Mouse (Mus musculus): ENCODE results near the gene Vasn. TPM values are rescaled to one million over a fixed set of nuclear protein-coding genes. Genes with fewer than 3 reads are reported as not detected.

Gene Vasn
- polyA plus RNA-seq, 1 experiment: 8.1 TPM

DNA sequence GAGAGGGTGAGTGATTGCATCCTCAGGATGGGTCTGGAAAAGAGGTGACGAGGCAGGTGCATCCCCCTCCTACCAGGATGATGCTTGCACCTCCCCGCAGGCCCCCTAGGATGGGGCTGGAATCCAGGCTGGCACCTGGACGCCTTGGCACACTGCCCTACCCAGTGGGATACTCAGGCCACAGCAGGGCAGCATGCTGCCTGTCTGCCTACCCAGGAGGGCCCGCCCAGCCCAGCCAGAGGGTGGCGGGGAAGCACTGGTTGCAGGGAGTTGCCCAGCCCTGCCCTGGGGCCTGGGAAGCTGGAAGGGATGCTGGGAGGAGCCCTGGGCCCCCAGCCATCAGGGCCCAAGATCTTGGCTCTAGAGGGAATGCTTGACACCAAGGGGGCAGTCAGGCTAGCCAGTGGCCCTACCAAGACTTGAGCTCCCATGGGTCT is 44.2 kb upstream of the Vasn start:
- WGBS: 89% methylated on average over 5 of the region's 5 CpGs
- H3K4me1 ChIP-seq (replicated peaks; ENCODE audit: control insufficient read depth, insufficient read depth, low read length): peaks cover 19% of the 10 kb centered on the region
- TF ChIP-seq CTCF (IDR thresholded peaks at IDR 0.05; ENCODE audit: borderline replicate concordance, control insufficient read depth, extremely low read depth, insufficient read depth, low read length, poor library complexity) (no peak), POLR2A (IDR thresholded peaks at IDR 0.05; ENCODE audit: control insufficient read depth, extremely low read depth, insufficient read depth, low read length, poor library complexity) (no peak)
- H3K27ac ChIP-seq (ENCODE audit: control insufficient read depth, insufficient read depth, low read length): no peak overlapping the region
- H3K4me3 ChIP-seq (ENCODE audit: control insufficient read depth, insufficient read depth, low read length): no peak overlapping the region
- DNase-seq: no peak
- no peaks in the 10 kb centered on the region; the same call in 1 of the 2 replicates for H3K27me3 ChIP-seq (ENCODE audit: control insufficient read depth, insufficient read depth, low read length)
- no peaks in the 10 kb centered on the region for H3K36me3 ChIP-seq (ENCODE audit: control insufficient read depth, insufficient read depth, low read length)

DNA sequence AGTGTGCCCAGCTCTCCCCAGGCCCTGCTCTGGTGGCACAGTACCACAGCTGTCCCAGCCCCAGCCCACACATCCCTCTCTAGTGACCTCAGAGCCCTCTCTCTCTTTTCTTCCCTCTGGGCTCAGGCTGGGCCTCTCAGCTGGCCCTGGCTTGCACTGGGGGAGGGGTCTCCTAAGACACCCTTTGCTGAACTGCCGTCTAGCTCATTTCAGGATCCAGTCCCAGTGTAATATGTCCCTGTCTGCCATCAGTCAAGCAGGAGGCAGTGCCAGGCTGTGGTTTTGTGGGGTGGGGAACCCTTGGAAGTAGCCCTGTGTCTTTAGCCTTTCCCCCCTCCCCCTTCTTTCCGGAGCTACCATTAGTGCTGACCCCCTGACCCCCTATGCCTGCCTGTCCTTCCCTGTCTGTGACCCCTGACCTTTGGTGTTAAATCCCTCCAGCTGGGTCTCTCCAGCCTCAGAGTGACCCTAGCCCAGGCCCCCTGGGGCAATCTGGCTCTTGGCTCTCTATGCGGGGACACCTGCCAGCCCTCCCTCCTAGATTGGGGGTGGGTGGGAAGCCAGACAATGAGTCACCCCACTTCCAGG is 43.5 kb upstream of the Vasn start:
- WGBS: 81% methylated on average over 3 of the region's 3 CpGs
- Histone ChIP-seq H3K27me3 (ENCODE audit: control insufficient read depth, insufficient read depth, low read length) (no peaks in the 10 kb centered on the region; the same call in 1 of the 2 replicates), H3K4me1 (replicated peaks; ENCODE audit: control insufficient read depth, insufficient read depth, low read length) (peaks cover 19% of the 10 kb centered on the region), H3K27ac (ENCODE audit: control insufficient read depth, insufficient read depth, low read length) (no peak overlapping the region), H3K36me3 (ENCODE audit: control insufficient read depth, insufficient read depth, low read length) (no peaks in the 10 kb centered on the region), H3K4me3 (ENCODE audit: control insufficient read depth, insufficient read depth, low read length) (no peak overlapping the region)
- TF ChIP-seq CTCF (IDR thresholded peaks at IDR 0.05; ENCODE audit: borderline replicate concordance, control insufficient read depth, extremely low read depth, insufficient read depth, low read length, poor library complexity) (no peak), POLR2A (IDR thresholded peaks at IDR 0.05; ENCODE audit: control insufficient read depth, extremely low read depth, insufficient read depth, low read length, poor library complexity) (no peak)
- DNase-seq: no peak

DNA sequence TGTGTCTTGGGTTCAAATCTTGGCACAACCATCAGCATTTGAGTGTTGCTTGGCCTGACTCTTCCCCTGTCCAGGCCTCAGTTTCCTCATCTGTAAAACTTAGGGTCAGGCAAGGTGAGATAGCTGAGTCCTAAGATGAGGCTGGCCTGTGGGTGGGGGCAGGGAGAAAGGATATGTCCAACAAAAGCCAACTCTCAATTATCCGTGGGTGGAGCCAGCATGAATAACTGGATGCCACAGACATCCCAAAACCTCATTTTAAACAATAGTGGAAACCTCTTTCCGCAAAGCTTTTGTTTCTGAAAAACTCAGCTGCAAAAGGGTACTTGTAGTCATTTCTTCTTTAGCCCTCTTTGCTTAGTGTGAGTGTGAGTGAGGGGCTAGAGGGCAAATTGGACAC is 42.9 kb upstream of the Vasn start:
- peaks cover 19% of the 10 kb centered on the region for H3K4me1 ChIP-seq (replicated peaks; ENCODE audit: control insufficient read depth, insufficient read depth, low read length)
- no peaks in the 10 kb centered on the region for H3K36me3 ChIP-seq (ENCODE audit: control insufficient read depth, insufficient read depth, low read length)
- H3K27me3 ChIP-seq (ENCODE audit: control insufficient read depth, insufficient read depth, low read length): no peaks in the 10 kb centered on the region; the same call in 1 of the 2 replicates
- H3K27ac ChIP-seq (ENCODE audit: control insufficient read depth, insufficient read depth, low read length): no peak overlapping the region
- TF ChIP-seq POLR2A (IDR thresholded peaks at IDR 0.05; ENCODE audit: control insufficient read depth, extremely low read depth, insufficient read depth, low read length, poor library complexity) (no peak), CTCF (IDR thresholded peaks at IDR 0.05; ENCODE audit: borderline replicate concordance, control insufficient read depth, extremely low read depth, insufficient read depth, low read length, poor library complexity) (no peak)
- WGBS: 94% methylated on average over 2 of the region's 2 CpGs
- no peak overlapping the region for H3K4me3 ChIP-seq (ENCODE audit: control insufficient read depth, insufficient read depth, low read length)
- DNase-seq: no peak

DNA sequence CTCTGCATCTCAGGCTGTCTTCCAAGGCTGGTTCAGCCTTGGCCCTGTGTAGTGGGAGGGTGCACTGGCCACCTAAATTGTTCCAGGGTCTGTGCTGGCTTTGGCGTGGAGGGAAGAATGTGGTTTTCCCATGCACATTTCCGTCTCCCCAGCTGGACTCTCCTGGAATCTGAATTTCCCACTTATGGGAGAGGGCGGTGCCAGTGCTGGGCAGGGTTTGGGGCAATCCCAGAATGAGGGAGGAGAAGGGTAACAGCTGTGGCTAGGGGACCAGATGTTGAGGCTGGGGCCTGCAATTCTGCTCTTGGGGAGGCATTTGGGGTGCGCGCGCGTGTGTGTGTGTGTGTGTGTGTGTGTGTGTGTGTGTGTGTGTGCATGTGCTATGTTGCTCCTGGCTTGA is 42.4 kb upstream of the Vasn start:
- H3K4me1 ChIP-seq (replicated peaks; ENCODE audit: control insufficient read depth, insufficient read depth, low read length): peaks cover 19% of the 10 kb centered on the region
- no peaks in the 10 kb centered on the region for H3K36me3 ChIP-seq (ENCODE audit: control insufficient read depth, insufficient read depth, low read length)
- H3K27ac ChIP-seq (ENCODE audit: control insufficient read depth, insufficient read depth, low read length): no peak overlapping the region
- DNase-seq: no peak
- H3K27me3 ChIP-seq (ENCODE audit: control insufficient read depth, insufficient read depth, low read length): no peaks in the 10 kb centered on the region; the same call in 1 of the 2 replicates
- no peak overlapping the region for H3K4me3 ChIP-seq (ENCODE audit: control insufficient read depth, insufficient read depth, low read length)
- 81% methylated on average over 7 of the region's 7 CpGs for WGBS
- TF ChIP-seq CTCF (IDR thresholded peaks at IDR 0.05; ENCODE audit: borderline replicate concordance, control insufficient read depth, extremely low read depth, insufficient read depth, low read length, poor library complexity) (no peak), POLR2A (IDR thresholded peaks at IDR 0.05; ENCODE audit: control insufficient read depth, extremely low read depth, insufficient read depth, low read length, poor library complexity) (no peak)

DNA sequence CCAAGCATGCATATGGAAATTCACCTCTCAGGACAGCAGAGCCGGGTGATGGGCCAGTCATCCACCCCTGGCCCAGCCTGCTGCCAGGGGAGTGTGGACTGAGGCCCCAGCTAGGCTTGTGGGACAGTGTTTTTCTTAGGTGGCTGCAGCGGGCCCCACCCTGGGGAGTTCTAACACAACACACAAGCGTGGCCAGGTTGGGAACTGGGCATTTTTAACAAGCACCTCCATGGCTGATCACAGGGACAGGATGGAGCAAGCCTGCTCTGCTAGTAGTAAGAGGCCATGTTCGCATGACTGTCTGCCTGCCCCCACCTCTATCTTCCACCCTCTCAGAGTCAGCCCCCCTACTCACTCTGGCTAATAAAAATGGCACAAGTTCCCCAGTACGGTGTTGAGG is 41.7 kb upstream of the Vasn start:
- TF ChIP-seq POLR2A (IDR thresholded peaks at IDR 0.05; ENCODE audit: control insufficient read depth, extremely low read depth, insufficient read depth, low read length, poor library complexity) (no peak), CTCF (IDR thresholded peaks at IDR 0.05; ENCODE audit: borderline replicate concordance, control insufficient read depth, extremely low read depth, insufficient read depth, low read length, poor library complexity) (no peak)
- WGBS: 93% methylated on average over 5 of the region's 5 CpGs
- Histone ChIP-seq H3K4me3 (ENCODE audit: control insufficient read depth, insufficient read depth, low read length) (no peak overlapping the region), H3K36me3 (ENCODE audit: control insufficient read depth, insufficient read depth, low read length) (no peaks in the 10 kb centered on the region), H3K27ac (ENCODE audit: control insufficient read depth, insufficient read depth, low read length) (no peak overlapping the region), H3K4me1 (replicated peaks; ENCODE audit: control insufficient read depth, insufficient read depth, low read length) (peaks cover 18% of the 10 kb centered on the region), H3K27me3 (ENCODE audit: control insufficient read depth, insufficient read depth, low read length) (no peaks in the 10 kb centered on the region; the same call in 1 of the 2 replicates)
- DNase-seq: no peak

DNA sequence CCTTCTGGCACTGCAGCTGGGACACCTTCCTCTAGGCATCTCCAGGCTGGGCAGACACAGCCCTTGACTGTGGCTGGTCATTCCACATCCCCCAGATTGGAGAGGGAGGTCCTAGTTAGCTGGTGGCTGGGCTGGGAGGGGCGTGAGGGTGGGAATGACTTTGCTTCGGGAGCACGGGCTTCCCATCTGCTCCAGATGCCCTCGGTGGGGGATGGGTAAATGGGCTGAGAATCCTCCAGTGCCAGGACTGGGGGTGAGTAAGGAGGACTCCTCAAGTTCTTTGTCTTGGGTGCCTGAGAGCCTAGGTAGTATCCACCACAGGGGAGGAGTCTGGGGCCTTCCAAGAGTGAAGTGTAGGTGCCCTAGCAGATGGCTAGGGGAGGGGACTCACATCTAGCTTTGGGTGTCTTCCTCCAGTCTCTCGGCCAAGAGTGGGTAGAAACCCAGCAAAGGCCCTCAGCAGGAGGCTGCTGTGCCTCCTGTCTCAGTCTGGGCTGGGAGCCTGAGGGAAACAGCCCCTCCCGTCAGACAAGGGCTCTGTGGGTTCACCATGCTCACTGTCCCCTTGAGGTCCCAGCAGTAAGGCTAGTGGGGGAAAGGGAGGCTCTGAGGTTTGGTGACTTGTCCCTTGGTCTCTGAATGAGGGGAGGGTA is 40.7 kb upstream of the Vasn start:
- Histone ChIP-seq H3K36me3 (ENCODE audit: control insufficient read depth, insufficient read depth, low read length) (no peaks in the 10 kb centered on the region), H3K27ac (ENCODE audit: control insufficient read depth, insufficient read depth, low read length) (no peak overlapping the region), H3K4me3 (ENCODE audit: control insufficient read depth, insufficient read depth, low read length) (no peak overlapping the region), H3K27me3 (ENCODE audit: control insufficient read depth, insufficient read depth, low read length) (no peaks in the 10 kb centered on the region), H3K4me1 (replicated peaks; ENCODE audit: control insufficient read depth, insufficient read depth, low read length) (peaks cover 8% of the 10 kb centered on the region)
- DNase-seq: no peak
- no peak for TF ChIP-seq CTCF (IDR thresholded peaks at IDR 0.05; ENCODE audit: borderline replicate concordance, control insufficient read depth, extremely low read depth, insufficient read depth, low read length, poor library complexity)
- no peak for TF ChIP-seq POLR2A (IDR thresholded peaks at IDR 0.05; ENCODE audit: control insufficient read depth, extremely low read depth, insufficient read depth, low read length, poor library complexity)
- 75% methylated on average over 6 of the region's 6 CpGs for WGBS
